Mouse (Mus musculus): ENCODE measurements around the gene Gm11555.

GRCm38 (mm10) chr11:99690463-99690862 is 40.4 kb upstream of the Gm11555 start, which contains the start of gene Gm14190:
- TF ChIP-seq CTCF (IDR thresholded peaks at IDR 0.05; ENCODE audit: extremely low read depth, insufficient read length, insufficient replicate concordance, low read depth, low read length) (no peak), POLR2A (IDR thresholded peaks at IDR 0.05; ENCODE audit: low read depth, low read length) (no peak)

Data from small intestine, adult 2 months (tissue).